Mouse (Mus musculus) G1E (cell line): ENCODE results near the gene Tspan18. TPM values are rescaled to one million over a fixed set of nuclear protein-coding genes. Genes with fewer than 3 reads are reported as not detected.

Experiments
- ATAC-seq: 2 replicates; pipeline ENCODE4 v1.8.0; 2016; ENCODE audit warnings: mild to moderate bottlenecking; ENCODE audit not compliant: insufficient number of reproducible peaks, poor library complexity, low FRiP score, severe bottlenecking; ENCODE audit errors: extremely low read depth
- DNase-seq: peaks from one replicate; pipeline ENCODE4 v3.0.0; 2012; ENCODE audit warnings: low spot score
- H3K27me3 ChIP-seq: 2 replicates; pipeline ENCODE4 v1.6.1; 2012; ENCODE audit warnings: mild to moderate bottlenecking, low read length, inconsistent platforms; ENCODE audit not compliant: insufficient read depth
- H3K36me3 ChIP-seq: replicated peaks from 2 replicates; pipeline ENCODE3; 2012; ENCODE audit warnings: mild to moderate bottlenecking, inconsistent platforms
- H3K4me1 ChIP-seq: 2 replicates; pipeline ENCODE4 v1.6.1; 2012; ENCODE audit warnings: low read depth, low read length, inconsistent platforms, mixed read lengths; ENCODE audit not compliant: insufficient read depth
- H3K4me3 ChIP-seq: 2 replicates; pipeline ENCODE4 v1.5.1; 2012; ENCODE audit warnings: low read depth, mild to moderate bottlenecking, inconsistent platforms, low read length, moderate library complexity, mixed read lengths
- H3K9me3 ChIP-seq: replicated peaks from 2 replicates; pipeline ENCODE4 v1.6.1; 2012; ENCODE audit warnings: inconsistent platforms
- CTCF ChIP-seq: IDR thresholded peaks from 2 replicates; pipeline ENCODE4 v1.5.1; 2012; ENCODE audit warnings: low read depth, low read length, inconsistent platforms, mixed read lengths
- GATA1 ChIP-seq: IDR thresholded peaks from 2 replicates; pipeline ENCODE4 v1.6.1; 2012; ENCODE audit warnings: borderline replicate concordance, low read length, inconsistent platforms, mixed read lengths
- GATA2 ChIP-seq: IDR thresholded peaks from 2 replicates; pipeline ENCODE4 v1.6.1; 2012; ENCODE audit warnings: low read depth, low read length, inconsistent platforms, borderline replicate concordance
- POLR2AphosphoS5 ChIP-seq: IDR thresholded peaks from 2 replicates; pipeline ENCODE4 v1.6.1; 2012; ENCODE audit warnings: low read depth, low read length, inconsistent platforms; ENCODE audit not compliant: insufficient replicate concordance
- TAL1 ChIP-seq: conservative IDR thresholded peaks from 2 replicates; pipeline ENCODE4 v1.6.1; 2012; ENCODE audit warnings: low read depth, low read length, inconsistent platforms, mixed read lengths
- polyA plus RNA-seq: library from polyadenylated mRNA; stranded (reverse); fragments of >175 nt; gene quantifications from 2 replicates; pipeline ENCODE4 v1.2.3, GENCODE M21; 2012
- total RNA-seq, 2 experiments: library from RNA; stranded (forward) in 1 of 2; stranded (reverse) in 1 of 2; fragments of 200-1000 nt in 1 of 2; fragments of >200 nt in 1 of 2; fragmentation: Nextera tagmentation in 1 of 2; gene quantifications; 2 replicates each; pipeline ENCODE4 v1.2.3; 2014 to 2017

The Tspan18 gene
- total and polyA plus RNA-seq, 3 experiments = 4.2 to 10.6 (median 8.5) TPM

GRCm38 (mm10) chr2:93238864-93239263 lies 95.4 kb downstream of the Tspan18 start:
- no peaks in the 10 kb centered on the region for H3K9me3 ChIP-seq
- no peaks in the 10 kb centered on the region for H3K36me3 ChIP-seq
- TF ChIP-seq TAL1 (no peak), POLR2AphosphoS5 (no peak), GATA2 (no peak), CTCF (no peak), GATA1 (no peak)
- ATAC-seq = no peak
- peaks cover 14% of the 10 kb centered on the region; the same call in 1 of the 2 replicates for H3K27me3 ChIP-seq
- no peak for DNase-seq
- no peaks in the 10 kb centered on the region for H3K4me1 ChIP-seq
- H3K4me3 ChIP-seq = no peak overlapping the region

GRCm38 (mm10) chr2:93237055-93237454 lies 97.2 kb downstream of the Tspan18 start:
- no peak overlapping the region for H3K4me3 ChIP-seq
- H3K36me3 ChIP-seq = no peaks in the 10 kb centered on the region
- no peaks in the 10 kb centered on the region for H3K9me3 ChIP-seq
- H3K27me3 ChIP-seq = peaks cover 15% of the 10 kb centered on the region; the same call in 1 of the 2 replicates
- TF ChIP-seq TAL1 (no peak), POLR2AphosphoS5 (no peak), GATA1 (no peak), CTCF (no peak), GATA2 (no peak)
- no peaks in the 10 kb centered on the region for H3K4me1 ChIP-seq
- ATAC-seq (no peak), DNase-seq (no peak)

- peaks cover 4% of the 10 kb centered on the region; the same call in 1 of the 2 replicates for H3K27me3 ChIP-seq
- ATAC-seq (no peak), DNase-seq (no peak)
- no peak overlapping the region for H3K4me3 ChIP-seq
- TF ChIP-seq CTCF (no peak), GATA1 (no peak), TAL1 (no peak), GATA2 (no peak), POLR2AphosphoS5 (no peak)
- no peaks in the 10 kb centered on the region for H3K9me3 ChIP-seq
- H3K4me1 ChIP-seq = no peaks in the 10 kb centered on the region
- H3K36me3 ChIP-seq = no peaks in the 10 kb centered on the region
These were observed 102.2 kb downstream of the Tspan18 start for GRCm38 (mm10) chr2:93232141-93232540.

- Histone ChIP-seq H3K36me3 (no peaks in the 10 kb centered on the region), H3K4me1 (no peaks in the 10 kb centered on the region), H3K27me3 (peaks cover 2% of the 10 kb centered on the region; the same call in 1 of the 2 replicates), H3K9me3 (no peaks in the 10 kb centered on the region), H3K4me3 (no peak overlapping the region)
- DNase-seq (no peak), ATAC-seq (no peak)
- TF ChIP-seq GATA2 (no peak), TAL1 (no peak), CTCF (no peak), POLR2AphosphoS5 (no peak), GATA1 (no peak)
These were observed 105.9 kb downstream of the Tspan18 start for GRCm38 (mm10) chr2:93228480-93228824.

- Histone ChIP-seq H3K9me3 (no peaks in the 10 kb centered on the region), H3K36me3 (no peaks in the 10 kb centered on the region), H3K4me1 (no peaks in the 10 kb centered on the region), H3K4me3 (no peak overlapping the region), H3K27me3 (peaks cover 2% of the 10 kb centered on the region; the same call in 1 of the 2 replicates)
- DNase-seq (no peak), ATAC-seq (no peak)
- no peak for TF ChIP-seq TAL1
- TF ChIP-seq GATA2 = no peak
- no peak for TF ChIP-seq CTCF
- no peak for TF ChIP-seq POLR2AphosphoS5
- no peak for TF ChIP-seq GATA1
These were observed 106.4 kb downstream of the Tspan18 start for GRCm38 (mm10) chr2:93227713-93228479.
